Mouse (Mus musculus) cerebellum, adult 11-12 months (tissue): ENCODE measurements around the gene Ufsp2.

ENCODE experiments used
- DNase-seq: peaks from one replicate; pipeline ENCODE4 v3.0.0; 2022

Gene Ufsp2

GRCm38 (mm10) chr8:45975126-45975836 lies at the start of gene Ufsp2, which contains the start of gene 1700029J07Rik:
Gene Ufsp2 (plus strand): TSS chr8:45975528.
Gene 1700029J07Rik (minus strand): TSS chr8:45975252.
- peak; percentile 97 for DNase-seq

- DNase-seq: peak; percentile 72
Observed at GRCm38 (mm10) chr8:45934582-45935014, 40.7 kb upstream of the Ufsp2 start, which contains the start of gene Ccdc110. Gene Ccdc110 (plus strand): TSS chr8:45934619.

- no peak for DNase-seq
Observed at GRCm38 (mm10) chr8:45936986-45937385, 38.3 kb upstream of the Ufsp2 start.

- no peak for DNase-seq
Observed at GRCm38 (mm10) chr8:45946283-45946682, 29.0 kb upstream of the Ufsp2 start.

- DNase-seq: no peak
Observed at GRCm38 (mm10) chr8:45950622-45951021, 24.7 kb upstream of the Ufsp2 start.

GRCm38 (mm10) chr8:45970894-45971293 lies 4.4 kb upstream of the Ufsp2 start:
- no peak for DNase-seq

- no peak for DNase-seq
Observed at GRCm38 (mm10) chr8:45973988-45974505, 1.3 kb upstream of the Ufsp2 start.

GRCm38 (mm10) chr8:45975837-45976468 lies 625 bp downstream of the Ufsp2 start:
- no peak for DNase-seq

- DNase-seq: no peak
Observed at GRCm38 (mm10) chr8:45986665-45987064, 11.3 kb downstream of the Ufsp2 start.

GRCm38 (mm10) chr8:45988189-45988588 lies 12.9 kb downstream of the Ufsp2 start:
- no peak for DNase-seq

GRCm38 (mm10) chr8:45990631-45991310 lies 15.4 kb downstream of the Ufsp2 start:
- no peak for DNase-seq

- DNase-seq: no peak
Observed at GRCm38 (mm10) chr8:45994111-45994510, 18.8 kb downstream of the Ufsp2 start.

GRCm38 (mm10) chr8:45995576-45995975 lies 20.2 kb downstream of the Ufsp2 start:
- no peak for DNase-seq

- DNase-seq: no peak
Observed at GRCm38 (mm10) chr8:45998228-45998627, 22.9 kb downstream of the Ufsp2 start.

- peak; percentile 69 for DNase-seq
Observed at GRCm38 (mm10) chr8:45999138-45999783, 23.9 kb downstream of the Ufsp2 start, which contains the start of gene Lrp2bp. Gene Lrp2bp (plus strand): TSS chr8:45999303.

- peak; percentile 100 for DNase-seq
Observed at GRCm38 (mm10) chr8:45999784-46000705, 24.7 kb downstream of the Ufsp2 start.

GRCm38 (mm10) chr8:46005596-46005995 lies 30.3 kb downstream of the Ufsp2 start, which contains the start of gene Ankrd37:
Gene Ankrd37 (minus strand): TSS chr8:46005707.
- no peak for DNase-seq

- DNase-seq: no peak
Observed at GRCm38 (mm10) chr8:46007050-46007672, 31.8 kb downstream of the Ufsp2 start.

GRCm38 (mm10) chr8:46010306-46010705 lies 35.0 kb downstream of the Ufsp2 start:
- DNase-seq: no peak

- no peak for DNase-seq
Observed at GRCm38 (mm10) chr8:46010746-46011680, 35.7 kb downstream of the Ufsp2 start.
